Mouse (Mus musculus) adrenal gland, postnatal 14 days (tissue): Measurements from ENCODE around the gene Pcsk2. TPM values are rescaled to one million over a fixed set of nuclear protein-coding genes. Genes with fewer than 3 reads are reported as not detected.

Experiments used
- DNase-seq: peaks from one replicate; pipeline ENCODE4 v3.0.0; 2021; ENCODE audit warnings: mixed read lengths
- total RNA-seq: library from RNA; stranded (reverse); gene quantifications from 2 replicates; pipeline ENCODE4 v1.2.3, GENCODE M21; 2021

Pcsk2 gene
- total RNA-seq, 1 experiment from 2014 or later = 5.8 TPM

DNA sequence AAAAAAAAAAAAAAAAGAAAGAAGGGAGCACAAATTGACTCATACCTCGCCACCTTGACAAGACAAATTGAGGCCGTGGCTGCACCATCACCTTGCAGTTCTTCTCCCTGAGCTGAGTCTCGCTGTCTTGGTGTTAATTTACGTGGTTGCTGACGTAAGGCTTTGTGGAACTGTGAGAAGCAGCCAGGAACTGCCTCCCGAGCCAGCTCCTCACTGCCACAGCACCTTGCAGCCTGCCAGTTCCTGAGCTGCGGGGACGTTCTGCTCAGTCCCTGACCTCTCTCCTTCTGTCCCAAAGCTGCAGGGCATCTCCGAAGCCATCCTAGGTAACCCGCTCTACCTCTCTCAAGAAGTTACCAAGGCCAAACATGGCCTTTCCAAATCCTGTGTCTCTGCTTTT is 186.5 kb downstream of the Pcsk2 start:
- peak; percentile 57 for DNase-seq

DNA sequence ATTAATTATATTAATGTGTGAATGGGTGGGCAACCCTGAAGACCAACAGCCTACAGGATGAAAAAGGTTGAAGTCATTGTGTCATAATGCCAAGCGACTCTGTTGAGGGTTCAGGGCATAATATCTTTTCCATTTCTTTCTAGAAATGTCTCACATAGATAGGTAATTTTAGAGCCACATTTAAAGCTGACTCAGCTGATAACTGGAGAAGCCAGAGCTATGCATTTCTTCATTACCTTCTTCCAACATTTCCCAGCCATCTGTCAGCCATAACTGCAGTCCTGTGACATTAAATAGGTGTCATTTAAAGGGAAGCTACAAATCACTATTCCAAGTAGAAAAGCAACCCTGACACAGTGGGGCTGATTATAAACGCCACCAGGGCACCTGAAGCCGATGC is 189.5 kb downstream of the Pcsk2 start:
- no peak for DNase-seq

DNA sequence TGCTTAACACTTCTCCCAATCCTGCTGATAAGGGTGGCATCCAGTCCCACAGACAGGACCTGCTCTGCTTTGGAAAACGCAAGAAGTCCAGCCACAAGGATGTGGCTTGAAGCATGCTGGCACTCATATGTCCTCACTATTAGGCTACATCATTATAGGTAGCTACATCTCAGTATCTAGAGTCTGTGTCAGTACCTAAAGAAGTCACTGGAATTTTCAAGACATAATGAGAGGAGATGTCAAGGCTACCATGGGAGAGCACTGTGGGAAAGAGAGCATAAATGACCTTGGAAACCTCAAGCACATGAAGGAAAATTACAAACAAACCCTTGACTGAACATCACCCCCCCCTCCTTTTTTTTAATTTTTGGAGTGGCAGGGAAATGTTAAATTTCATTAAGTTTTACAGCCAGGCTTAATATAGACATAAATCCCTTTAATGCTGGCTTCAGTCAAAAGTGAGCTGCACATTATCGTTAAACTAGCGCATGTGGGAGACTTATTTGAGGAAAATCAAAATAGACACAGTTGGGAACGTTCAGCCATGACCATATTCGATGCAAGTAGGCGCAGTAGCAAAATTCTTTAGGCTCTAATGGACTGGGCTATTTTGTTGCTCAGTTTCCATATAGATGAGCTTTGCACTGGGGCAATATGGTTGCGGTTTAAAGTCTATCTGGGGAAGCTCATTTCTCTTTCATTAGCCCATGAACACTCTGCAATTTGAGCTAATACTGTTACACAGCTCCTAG is 193.7 kb downstream of the Pcsk2 start:
- DNase-seq = no peak

- DNase-seq = peak; percentile 34
Observed at GRCm38 (mm10) chr2:143742436-143742835, 196.5 kb downstream of the Pcsk2 start.

GRCm38 (mm10) chr2:143743081-143743480 is 197.1 kb downstream of the Pcsk2 start:
- peak; percentile 74 for DNase-seq

GRCm38 (mm10) chr2:143752051-143752788 is 206.3 kb downstream of the Pcsk2 start:
- no peak for DNase-seq

- DNase-seq = peak; percentile 47
Observed at GRCm38 (mm10) chr2:143776448-143776847, 230.5 kb downstream of the Pcsk2 start.

DNA sequence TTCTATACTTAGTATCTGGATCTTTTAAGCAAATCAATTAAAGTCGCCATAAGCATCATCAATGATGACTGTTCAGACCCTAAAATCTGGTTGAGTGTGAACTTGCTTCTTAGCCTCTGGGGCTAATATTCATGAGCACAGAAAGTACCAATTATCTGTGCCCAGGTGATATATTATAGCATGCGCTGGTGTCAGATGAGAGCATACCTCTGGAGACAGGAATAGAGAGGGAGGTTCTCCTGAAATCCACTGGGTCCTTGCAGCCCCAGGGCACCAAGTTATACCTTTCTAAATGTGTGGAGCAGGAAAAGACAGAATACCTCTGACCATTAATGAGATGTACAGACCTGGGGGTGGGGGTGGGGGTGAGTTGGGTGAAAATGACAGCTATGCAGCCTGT is 234.4 kb downstream of the Pcsk2 start:
- DNase-seq = no peak

GRCm38 (mm10) chr2:143789911-143790310 is 244.0 kb downstream of the Pcsk2 start:
- no peak for DNase-seq

DNA sequence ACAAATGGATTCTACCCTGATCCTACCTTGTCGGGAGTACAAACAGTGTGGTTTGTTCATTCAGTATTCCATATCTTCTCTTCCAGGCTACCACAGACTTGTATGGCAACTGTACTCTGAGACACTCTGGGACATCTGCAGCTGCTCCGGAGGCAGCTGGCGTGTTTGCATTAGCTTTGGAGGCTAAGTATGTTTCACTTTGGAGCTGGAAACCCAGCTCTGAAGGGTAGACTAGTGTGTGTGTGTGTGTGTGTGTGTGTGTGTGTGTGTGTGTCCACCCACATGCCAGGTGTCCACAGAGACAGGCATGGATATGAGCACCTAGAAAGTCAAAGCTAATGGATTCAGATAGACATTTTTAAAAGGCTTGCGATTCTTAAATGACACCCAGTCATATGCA is 249.9 kb downstream of the Pcsk2 start:
- DNase-seq = no peak

DNA sequence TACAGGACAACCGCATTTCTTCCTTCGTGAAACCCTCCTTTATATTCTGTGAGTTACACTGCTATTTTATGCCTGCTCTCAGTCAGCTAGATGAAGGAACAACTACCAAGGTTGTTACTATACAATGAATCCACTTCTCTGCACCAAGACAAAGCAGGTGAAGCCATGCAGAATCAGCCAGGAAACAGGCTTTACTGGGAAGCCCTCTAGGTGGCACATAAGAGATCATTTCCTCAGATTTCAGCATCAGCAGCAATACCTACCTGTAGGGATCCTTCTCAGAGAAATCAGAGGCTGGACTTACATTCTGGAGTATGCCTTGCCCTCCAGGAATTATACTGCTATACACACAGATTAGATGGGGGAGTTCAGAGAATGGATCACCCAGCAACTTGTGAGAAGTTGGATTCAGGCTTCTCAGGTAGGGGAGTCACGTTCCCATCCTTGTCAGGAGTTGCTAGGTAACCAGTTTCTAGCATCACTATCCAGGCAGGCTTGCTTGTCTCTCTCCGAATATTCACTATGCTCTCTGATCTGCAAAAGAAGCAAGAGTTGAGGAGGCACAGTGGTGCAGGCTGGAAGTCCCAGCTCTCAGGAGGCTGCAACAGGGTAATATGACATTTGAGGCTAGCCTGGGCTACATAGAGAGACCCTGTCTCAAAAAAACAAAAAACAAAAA is 250.5 kb downstream of the Pcsk2 start:
- no peak for DNase-seq

DNA sequence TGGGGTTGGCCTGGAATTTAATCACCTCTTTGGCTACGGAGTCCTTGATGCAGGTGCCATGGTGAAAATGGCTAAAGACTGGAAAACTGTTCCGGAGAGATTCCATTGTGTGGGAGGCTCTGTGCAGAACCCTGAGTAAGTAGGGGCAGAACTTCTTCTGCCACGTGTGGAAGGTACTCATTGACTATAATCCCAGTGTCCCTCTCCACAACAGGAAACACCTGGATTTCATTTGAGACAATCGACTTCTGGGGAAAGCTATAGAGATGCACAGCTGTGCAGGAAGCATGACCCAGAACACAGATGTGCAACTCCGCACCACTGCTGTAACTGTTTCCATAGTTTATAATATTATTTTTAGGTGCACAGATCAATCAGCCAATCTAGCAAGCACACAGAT is 255.1 kb downstream of the Pcsk2 start:
- no peak for DNase-seq

DNA sequence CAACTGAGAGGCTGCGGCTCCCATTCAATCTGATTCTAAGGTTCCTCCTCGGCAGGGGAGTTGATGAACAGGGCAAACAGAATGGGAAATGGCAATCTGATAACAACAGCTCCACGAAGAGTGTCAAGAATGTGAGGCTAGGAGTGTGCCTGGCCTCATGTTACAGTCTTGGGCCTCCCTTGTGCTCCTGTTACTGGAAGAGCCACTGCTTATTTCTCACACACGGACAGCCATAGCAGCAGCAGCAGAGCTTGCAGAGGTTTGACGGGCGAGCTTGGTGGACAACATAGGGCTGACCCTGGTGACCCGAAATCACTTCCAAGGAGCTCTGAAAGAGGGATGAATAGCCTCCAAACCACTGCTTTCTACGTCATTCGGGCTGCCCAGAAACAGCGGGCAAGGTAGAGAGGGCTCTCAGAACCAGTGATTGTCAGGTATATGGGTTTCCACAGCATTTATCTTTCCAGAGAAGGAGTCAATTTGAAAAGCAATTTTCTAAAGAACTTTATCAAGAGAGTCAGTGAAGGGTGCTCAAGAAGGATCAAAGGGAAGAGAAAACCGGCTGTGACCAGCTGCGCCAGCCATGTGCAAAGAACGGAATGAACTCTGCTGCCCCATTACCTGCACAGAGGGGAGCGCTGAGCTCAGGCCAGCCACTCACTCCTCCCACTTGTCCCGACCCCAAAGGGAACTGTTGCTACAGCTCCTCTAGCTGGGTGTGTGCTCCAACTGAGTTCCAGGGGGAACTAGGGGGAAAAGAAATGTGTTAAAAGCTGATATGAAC is 260.4 kb downstream of the Pcsk2 start:
- DNase-seq = no peak

- DNase-seq = no peak
Observed at GRCm38 (mm10) chr2:143806924-143807664, 261.1 kb downstream of the Pcsk2 start.

DNA sequence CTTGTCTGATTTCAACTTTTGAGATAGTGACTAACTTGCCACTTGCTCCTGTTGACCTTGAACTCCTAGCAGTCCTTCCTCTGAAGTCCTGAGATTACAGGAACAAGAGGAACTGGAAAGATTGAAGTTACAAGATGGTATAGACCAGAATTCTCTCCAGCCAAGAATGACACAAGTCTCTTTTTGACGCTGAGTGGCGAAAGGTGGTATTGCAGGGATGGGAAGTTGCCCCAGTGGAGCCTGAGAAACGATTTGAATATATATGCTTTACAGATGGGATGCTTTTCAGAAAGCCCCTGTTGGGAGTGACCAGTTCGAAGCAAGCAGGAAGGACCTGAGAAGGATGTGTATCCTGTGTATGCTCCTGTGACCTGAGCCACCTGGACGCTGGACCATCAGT is 262.8 kb downstream of the Pcsk2 start:
- peak; percentile 14 for DNase-seq

GRCm38 (mm10) chr2:143812262-143812661 is 266.3 kb downstream of the Pcsk2 start:
- DNase-seq = no peak

DNA sequence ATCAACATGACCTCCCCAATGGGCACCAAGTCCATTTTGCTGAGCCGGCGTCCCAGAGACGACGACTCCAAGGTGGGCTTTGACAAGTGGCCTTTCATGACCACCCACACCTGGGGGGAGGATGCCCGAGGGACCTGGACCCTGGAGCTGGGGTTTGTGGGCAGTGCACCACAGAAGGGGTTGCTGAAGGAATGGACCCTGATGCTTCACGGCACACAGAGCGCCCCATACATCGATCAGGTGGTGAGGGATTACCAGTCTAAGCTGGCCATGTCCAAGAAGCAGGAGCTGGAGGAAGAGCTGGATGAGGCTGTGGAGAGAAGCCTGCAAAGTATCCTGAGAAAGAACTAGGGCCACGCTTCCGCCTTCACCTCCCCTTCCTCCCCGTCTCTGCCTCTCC is 267.5 kb downstream of the Pcsk2 start:
- no peak for DNase-seq

- no peak for DNase-seq
Observed at GRCm38 (mm10) chr2:143831645-143832044, 285.7 kb downstream of the Pcsk2 start.

DNA sequence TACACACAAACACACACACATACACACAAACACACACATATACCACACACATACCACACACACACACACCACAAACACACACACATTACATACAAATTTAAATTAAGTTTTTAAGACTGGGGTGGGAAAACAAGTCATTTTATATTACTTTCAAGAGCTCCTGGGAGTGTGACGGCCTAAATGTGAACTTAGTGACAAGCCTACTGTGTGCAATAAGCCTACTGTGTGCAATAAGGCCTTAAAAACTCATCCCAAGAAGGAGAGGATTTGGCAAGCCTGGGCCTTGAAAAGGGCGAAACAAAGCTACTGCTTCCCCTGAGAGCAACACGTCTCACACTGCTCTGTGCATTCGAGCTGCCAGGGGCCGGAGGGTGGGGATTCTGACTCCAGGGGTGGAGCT is 286.8 kb downstream of the Pcsk2 start:
- DNase-seq = peak; percentile 18

DNA sequence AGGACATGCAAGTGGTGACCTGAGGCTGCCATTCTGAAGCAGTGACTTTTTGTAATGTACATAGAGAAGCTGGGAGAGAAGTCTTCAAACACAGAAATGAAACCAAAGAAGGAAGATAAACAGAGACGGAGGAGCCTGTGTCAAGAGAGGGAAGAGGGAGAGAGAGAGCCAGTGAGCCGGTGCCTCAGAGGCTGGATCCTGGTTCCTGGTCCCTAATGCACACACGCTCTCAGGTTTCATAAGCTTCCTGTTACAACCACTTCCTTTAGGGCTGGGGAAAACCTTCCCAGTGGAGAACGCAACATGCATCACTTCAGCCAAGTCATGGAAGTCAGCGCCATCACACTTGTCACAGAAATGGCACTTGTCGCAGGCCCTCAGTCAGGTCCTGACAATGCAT is 288.1 kb downstream of the Pcsk2 start:
- no peak for DNase-seq

DNA sequence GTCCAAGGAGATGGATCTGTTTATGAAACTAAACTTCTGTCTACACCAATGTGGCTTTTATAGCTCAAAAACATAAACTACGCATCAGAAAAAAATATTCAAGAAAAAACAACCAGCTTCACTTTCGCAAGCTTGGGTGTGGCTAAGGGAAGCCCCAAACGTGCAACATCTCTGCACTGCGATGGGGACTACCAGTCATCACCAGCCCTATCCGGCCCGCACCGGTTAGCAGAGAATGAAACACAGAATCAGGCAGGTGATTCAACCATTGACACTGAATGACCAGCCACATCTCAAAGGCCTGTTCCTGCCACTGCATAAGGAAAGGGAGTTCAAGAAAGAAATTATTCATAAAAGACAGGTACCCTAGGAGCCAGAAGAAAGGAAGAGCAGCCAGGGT is 289.9 kb downstream of the Pcsk2 start:
- no peak for DNase-seq

GRCm38 (mm10) chr2:143837291-143837701 is 291.3 kb downstream of the Pcsk2 start:
- peak; percentile 79 for DNase-seq
